Mouse (Mus musculus) right cerebral cortex, adult 18-20 months (tissue): ENCODE results near the gene Syne3.

Experiments
- DNase-seq: peaks from one replicate; pipeline ENCODE4 v3.0.0; 2022; ENCODE audit warnings: mixed read lengths

Syne3 gene

GRCm38 (mm10) chr12:104880367-104880766, 129.2 kb downstream of the Syne3 start:
- DNase-seq: no peak
